Mouse (Mus musculus) ES-Bruce4 (cell line): ENCODE results near the gene Gns. TPM values are rescaled to one million over a fixed set of nuclear protein-coding genes. Genes with fewer than 3 reads are reported as not detected.

Experiments used
- H3K27ac ChIP-seq: 2 replicates; pipeline ENCODE4 v1.5.1; 2012; ENCODE audit warnings: low read length, inconsistent platforms; ENCODE audit not compliant: insufficient read depth
- H3K27me3 ChIP-seq: 2 replicates; pipeline ENCODE4 v1.6.1; 2012; ENCODE audit warnings: mild to moderate bottlenecking, low read length, inconsistent platforms; ENCODE audit not compliant: control insufficient read depth, poor library complexity, insufficient read depth, severe bottlenecking
- H3K36me3 ChIP-seq: 2 replicates; pipeline ENCODE4 v1.6.1; 2012; ENCODE audit warnings: inconsistent platforms, mild to moderate bottlenecking, low read length, moderate library complexity; ENCODE audit not compliant: control insufficient read depth, poor library complexity, insufficient read depth, severe bottlenecking
- H3K4me1 ChIP-seq: one replicate; pipeline ENCODE4 v1.8.1; 2011; ENCODE audit warnings: low read length; ENCODE audit not compliant: control insufficient read depth, insufficient read depth
- H3K4me3 ChIP-seq: 2 replicates; pipeline ENCODE4 v1.5.1; 2011; ENCODE audit warnings: low read depth, mild to moderate bottlenecking, low read length
- H3K9ac ChIP-seq: 2 replicates; pipeline ENCODE4 v1.6.1; 2012; ENCODE audit warnings: low read depth, mild to moderate bottlenecking, inconsistent platforms; ENCODE audit not compliant: poor library complexity, severe bottlenecking
- H3K9me3 ChIP-seq: replicated peaks from 2 replicates; pipeline ENCODE4 v1.6.1; 2012; ENCODE audit warnings: mild to moderate bottlenecking, low read length, inconsistent platforms; ENCODE audit not compliant: control insufficient read depth, poor library complexity, insufficient read depth, severe bottlenecking
- CTCF ChIP-seq: IDR thresholded peaks from one replicate; pipeline ENCODE4 v1.8.1; 2011; ENCODE audit warnings: low read depth, low read length
- EP300 ChIP-seq: IDR thresholded peaks from 2 replicates; pipeline ENCODE4 v1.6.1; 2011; ENCODE audit warnings: low read depth, low read length; ENCODE audit not compliant: insufficient read depth
- POLR2A ChIP-seq: IDR thresholded peaks from one replicate; pipeline ENCODE4 v1.8.1; 2011; ENCODE audit warnings: low read length; ENCODE audit not compliant: insufficient read depth
- polyA plus RNA-seq: library from polyadenylated mRNA; stranded (reverse); fragments of >200 nt; gene quantifications from 2 replicates; pipeline ENCODE4 v1.2.4, GENCODE M21; 2011; ENCODE audit warnings: low read depth; ENCODE audit not compliant: missing spikeins, insufficient read depth, insufficient read length

Gns gene
- polyA plus RNA-seq, 1 experiment: 44.2 TPM

DNA sequence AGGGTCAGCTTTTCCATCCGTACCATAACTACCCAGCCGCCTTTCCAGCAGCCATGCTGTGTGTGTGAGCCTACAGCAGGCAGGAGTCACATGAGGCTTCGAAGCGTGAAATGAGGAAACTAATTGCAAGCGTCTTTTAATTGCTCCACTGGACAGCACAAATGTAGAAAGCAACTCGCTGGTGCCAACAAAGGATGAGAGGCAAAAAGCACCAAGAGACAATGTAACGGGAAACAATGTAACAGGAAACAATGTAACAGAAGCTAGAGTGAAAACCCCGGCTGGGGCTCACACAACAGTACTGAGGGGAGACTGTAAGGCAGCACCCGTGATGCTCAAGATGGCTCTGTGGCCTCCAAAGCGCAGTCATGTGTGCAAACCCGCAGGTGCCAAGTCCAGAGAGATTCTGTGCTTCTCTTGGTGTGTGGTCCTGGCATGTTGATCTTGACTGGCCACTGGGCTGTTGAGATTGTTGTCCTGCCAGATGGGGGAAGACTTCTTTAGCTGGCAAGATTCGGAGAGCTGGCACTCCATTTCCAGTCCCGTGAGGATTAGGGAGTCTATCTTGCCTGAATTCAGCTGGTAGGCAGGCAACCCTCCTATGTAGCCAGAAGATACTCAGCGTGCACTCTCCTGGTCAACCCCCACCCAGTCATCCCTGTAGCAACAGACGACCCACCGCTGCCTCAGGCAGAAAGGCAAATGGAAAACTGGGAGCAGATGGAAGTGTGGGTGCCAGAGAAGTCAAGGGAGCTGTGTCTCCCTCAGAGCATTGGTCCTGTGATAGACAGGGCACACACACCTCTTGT is 58.9 kb downstream of the Gns start:
- Histone ChIP-seq H3K27me3 (no peaks in the 10 kb centered on the region), H3K4me1 (peaks cover 15% of the 10 kb centered on the region), H3K36me3 (no peaks in the 10 kb centered on the region), H3K9ac (no peak overlapping the region), H3K4me3 (no peak overlapping the region), H3K9me3 (no peaks in the 10 kb centered on the region), H3K27ac (no peak overlapping the region)
- TF ChIP-seq CTCF (no peak), POLR2A (no peak), EP300 (no peak)

DNA sequence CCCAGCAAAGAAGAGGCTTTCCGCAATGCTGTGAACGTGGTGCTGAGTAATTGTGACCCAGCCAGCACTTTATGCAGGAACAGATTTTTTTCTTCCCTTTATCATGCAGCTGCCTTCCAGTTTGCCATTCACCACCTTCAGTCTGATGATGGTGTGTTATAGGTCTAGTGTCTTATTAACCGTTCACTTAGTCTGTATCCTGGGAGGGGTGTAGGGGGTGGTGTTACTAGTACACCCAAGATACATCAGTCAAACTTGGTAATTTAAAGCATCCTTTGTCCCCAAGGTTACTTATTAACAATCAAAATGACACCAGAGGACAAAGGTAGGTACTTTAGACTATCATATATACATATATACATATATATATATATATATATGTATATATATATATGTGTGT is 59.6 kb downstream of the Gns start:
- Histone ChIP-seq H3K27ac (no peak overlapping the region), H3K4me1 (peaks cover 15% of the 10 kb centered on the region), H3K9me3 (no peaks in the 10 kb centered on the region), H3K36me3 (no peaks in the 10 kb centered on the region), H3K27me3 (no peaks in the 10 kb centered on the region), H3K9ac (no peak overlapping the region), H3K4me3 (no peak overlapping the region)
- TF ChIP-seq POLR2A (no peak), CTCF (no peak)

DNA sequence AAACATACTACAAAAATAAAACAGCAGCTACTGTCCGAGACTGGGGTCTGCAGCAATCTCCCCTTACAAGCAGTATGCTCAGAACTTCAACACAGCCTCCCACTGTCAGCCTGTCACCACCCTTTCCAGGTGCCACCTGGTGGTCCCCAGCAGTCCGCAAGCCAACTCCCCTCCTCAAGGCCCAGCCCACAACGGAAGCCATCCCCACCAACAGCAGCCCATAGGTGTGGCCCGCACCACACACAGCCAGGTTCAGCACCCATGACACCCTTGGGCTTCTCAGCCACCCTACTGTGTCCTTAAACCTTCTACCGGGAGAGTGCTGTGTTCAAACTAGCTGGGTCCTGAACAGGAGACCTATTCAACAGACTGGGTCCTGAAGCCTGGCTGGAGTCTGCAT is 60.2 kb downstream of the Gns start:
- Histone ChIP-seq H3K9ac (no peak overlapping the region), H3K27ac (no peak overlapping the region), H3K4me3 (no peak overlapping the region), H3K36me3 (no peaks in the 10 kb centered on the region), H3K9me3 (no peaks in the 10 kb centered on the region), H3K27me3 (no peaks in the 10 kb centered on the region), H3K4me1 (peaks cover 12% of the 10 kb centered on the region)
- no peak for TF ChIP-seq CTCF
- no peak for TF ChIP-seq POLR2A
- TF ChIP-seq EP300: no peak

DNA sequence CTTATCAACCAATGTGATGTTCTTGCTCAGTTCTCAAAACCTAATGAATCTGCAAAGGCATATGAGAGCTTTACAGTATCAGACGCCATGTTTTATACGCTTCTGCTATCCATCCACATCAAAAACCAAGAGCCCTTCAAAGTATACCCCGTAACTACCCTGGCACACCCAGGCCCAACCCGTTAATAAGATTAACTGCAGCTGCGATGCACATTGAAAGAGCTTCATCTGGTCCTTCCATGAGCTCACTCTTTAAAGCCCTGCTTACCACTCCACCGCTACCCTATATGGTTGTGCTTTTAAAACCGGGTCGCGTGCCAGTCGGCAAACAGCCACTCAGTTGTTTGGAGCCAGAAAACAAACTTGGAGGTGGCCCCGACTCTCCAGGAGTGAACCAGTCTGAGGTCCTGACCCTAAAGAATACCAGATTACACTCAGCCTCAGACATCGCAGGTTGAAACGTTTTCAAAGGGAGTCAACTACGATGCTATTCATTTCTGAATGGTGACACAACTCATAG is 60.7 kb downstream of the Gns start:
- no peak overlapping the region for H3K4me3 ChIP-seq
- no peaks in the 10 kb centered on the region for H3K9me3 ChIP-seq
- H3K4me1 ChIP-seq: peaks cover 12% of the 10 kb centered on the region
- H3K36me3 ChIP-seq: no peaks in the 10 kb centered on the region
- TF ChIP-seq EP300: no peak
- no peak for TF ChIP-seq POLR2A
- H3K27me3 ChIP-seq: no peaks in the 10 kb centered on the region
- H3K27ac ChIP-seq: no peak overlapping the region
- no peak overlapping the region for H3K9ac ChIP-seq

DNA sequence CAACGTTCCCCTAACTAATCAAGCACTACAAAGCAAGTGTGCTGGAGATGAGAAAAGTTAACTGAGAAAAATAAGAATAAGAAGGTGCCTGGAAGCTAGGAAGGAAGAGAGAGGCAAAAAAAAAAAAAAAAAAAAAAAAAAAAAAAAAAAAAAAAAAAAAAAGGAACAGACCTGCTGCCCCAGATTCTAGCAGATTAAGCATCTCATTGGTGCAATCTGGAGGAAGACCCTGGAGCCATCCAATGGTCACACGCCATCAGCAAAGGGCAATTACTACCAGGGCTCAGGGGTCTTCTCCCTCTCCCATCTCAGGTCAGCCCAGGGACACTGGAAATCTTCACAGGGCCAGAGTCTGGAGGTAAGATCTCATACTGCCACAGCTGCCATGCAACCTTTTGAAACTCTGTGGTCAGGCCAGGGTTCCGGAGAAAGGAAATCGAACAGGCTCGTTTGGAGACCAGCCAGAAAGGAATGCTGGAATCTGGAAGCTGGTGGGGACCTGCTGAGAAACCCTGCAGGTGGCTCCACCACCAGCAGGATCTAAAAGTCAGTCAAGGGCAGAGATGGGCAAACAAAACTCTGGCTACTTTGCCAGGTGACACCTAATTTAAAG is 61.7 kb downstream of the Gns start:
- H3K36me3 ChIP-seq: no peaks in the 10 kb centered on the region
- H3K4me3 ChIP-seq: no peak overlapping the region
- H3K27me3 ChIP-seq: no peaks in the 10 kb centered on the region
- no peak for TF ChIP-seq POLR2A
- no peak for TF ChIP-seq CTCF
- TF ChIP-seq EP300: no peak
- no peaks in the 10 kb centered on the region for H3K9me3 ChIP-seq
- 0 out of 2 replicates have a peak overlapping the region, but pooled peaks have one; percentile 5 for H3K27ac ChIP-seq
- H3K4me1 ChIP-seq: peaks cover 16% of the 10 kb centered on the region
- no peak overlapping the region for H3K9ac ChIP-seq

DNA sequence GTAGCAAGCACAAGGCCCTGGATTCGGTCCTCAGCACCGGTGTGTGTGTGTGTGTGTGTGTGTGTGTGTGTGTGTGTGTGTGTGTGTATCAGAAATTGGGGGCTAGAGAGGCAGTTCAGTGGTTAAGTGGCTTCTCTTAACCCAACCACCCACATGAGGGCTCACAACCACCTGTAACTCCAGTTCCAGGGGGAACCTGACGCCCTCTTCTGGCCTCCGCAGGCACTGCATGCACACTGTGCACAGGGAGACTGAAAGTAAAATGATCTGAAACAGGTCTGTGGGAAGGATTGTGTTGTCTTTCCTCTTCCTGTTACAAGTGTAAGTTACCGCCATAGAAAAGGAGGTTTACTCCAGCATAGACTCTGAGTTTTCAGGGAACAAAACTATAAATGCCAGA is 62.2 kb downstream of the Gns start:
- no peaks in the 10 kb centered on the region for H3K9me3 ChIP-seq
- no peak for TF ChIP-seq POLR2A
- TF ChIP-seq EP300: 0 out of 2 replicates have a peak, but pooled peaks have one; percentile 43
- TF ChIP-seq CTCF: peak; percentile 93
- H3K27ac ChIP-seq: peak overlapping the region; percentile 24; the same call in 1 of the 2 replicates
- H3K36me3 ChIP-seq: no peaks in the 10 kb centered on the region
- H3K27me3 ChIP-seq: no peaks in the 10 kb centered on the region
- no peak overlapping the region for H3K9ac ChIP-seq
- H3K4me3 ChIP-seq: no peak overlapping the region
- peaks cover 17% of the 10 kb centered on the region for H3K4me1 ChIP-seq
